Mouse (Mus musculus) heart, adult 2 months (tissue): ENCODE results near the gene Cux2. TPM values are rescaled to one million over a fixed set of nuclear protein-coding genes. Genes with fewer than 3 reads are reported as not detected.

ENCODE experiments used
- DNase-seq, 2 experiments: peaks; one replicate each; pipeline ENCODE4 v3.0.0; 2021
- H3K27ac ChIP-seq: fragments of 200-600 bp; 2 replicates; pipeline ENCODE4 v1.8.1; 2022
- H3K27me3 ChIP-seq: fragments of 200-500 bp; 2 replicates; pipeline ENCODE4 v1.6.1; 2012; ENCODE audit warnings: mild to moderate bottlenecking, low read length, inconsistent platforms, mixed read lengths; ENCODE audit not compliant: control insufficient read depth, insufficient read depth
- H3K36me3 ChIP-seq: fragments of 200-500 bp; 2 replicates; pipeline ENCODE4 v1.6.1; 2012; ENCODE audit warnings: low read length, inconsistent platforms; ENCODE audit not compliant: control insufficient read depth, insufficient read depth
- H3K4me1 ChIP-seq: fragments of 200-500 bp; 2 replicates; pipeline ENCODE4 v1.6.1; 2011; ENCODE audit warnings: low read length; ENCODE audit not compliant: control insufficient read depth, insufficient read depth
- H3K4me3 ChIP-seq: fragments of 200-600 bp; 2 replicates; pipeline ENCODE4 v1.8.1; 2022
- H3K79me2 ChIP-seq: fragments of 200-500 bp; replicated peaks from 2 replicates; pipeline ENCODE4 v1.6.1; 2012; ENCODE audit warnings: mild to moderate bottlenecking, inconsistent platforms, low read length, moderate library complexity, mixed read lengths; ENCODE audit not compliant: control insufficient read depth, insufficient read depth
- H3K9ac ChIP-seq: fragments of 200-500 bp; 2 replicates; pipeline ENCODE4 v1.6.1; 2012; ENCODE audit warnings: low read depth, mild to moderate bottlenecking, control low read depth, inconsistent platforms, low read length, mixed read lengths
- CTCF ChIP-seq: fragments of 200-600 bp; IDR thresholded peaks from 2 replicates; pipeline ENCODE4 v1.8.1; 2022; ENCODE audit warnings: antibody characterized with exemption, mild to moderate bottlenecking, moderate library complexity
- EP300 ChIP-seq: fragments of 200-500 bp; IDR thresholded peaks from 2 replicates; pipeline ENCODE4 v1.6.1; 2011; ENCODE audit warnings: low read depth, low read length, control low read depth; ENCODE audit not compliant: insufficient read depth
- POLR2A ChIP-seq: fragments of 200-500 bp; IDR thresholded peaks from 2 replicates; pipeline ENCODE4 v1.6.1; 2011; ENCODE audit warnings: mild to moderate bottlenecking, low read depth, low read length, control low read depth; ENCODE audit not compliant: insufficient read depth
- WGBS: fragments of 180-500 bp; shearing (Covaris S2); methylation state at CpG from one replicate; pipeline ENCODE4 v1.1.7; 2018; 5-methylcytosine and 5-hydroxymethylcytosine counted together
- intact Hi-C: fragments of 180-260 bp; cut with DNase I; formaldehyde crosslinking; loops from one replicate; pipeline ENCODE4 v1.15.1; 2025
- polyA plus RNA-seq: library from polyadenylated mRNA; depleted of rRNA; stranded (reverse); fragments of >200 nt; gene quantifications from 2 replicates; pipeline ENCODE4 v1.2.3, GENCODE M21; 2012
- total RNA-seq, 2 experiments: library from RNA; stranded (reverse); gene quantifications; 2 replicates each; pipeline ENCODE4 v1.2.3; 2021

Gene Cux2
- total and polyA plus RNA-seq, 3 experiments = 11.4 to 18.4 (median 18.1) TPM

- WGBS = 76% methylated on average over 13 of the region's 13 CpGs
- no peak overlapping the region for H3K27ac ChIP-seq
Observed at GRCm38 (mm10) chr5:122068563-122068962, 18.7 kb upstream of the Cux2 start.

GRCm38 (mm10) chr5:122063204-122063933, 13.5 kb upstream of the Cux2 start:
- no peaks in the 10 kb centered on the region; the same call in 1 of the 2 replicates for H3K4me1 ChIP-seq
- DNase-seq = no peak
- WGBS = 77% methylated on average over 25 of the region's 25 CpGs
- TF ChIP-seq EP300 (no peak), POLR2A (no peak), CTCF (no peak)
- H3K79me2 ChIP-seq = no peaks in the 10 kb centered on the region
- H3K36me3 ChIP-seq = no peaks in the 10 kb centered on the region
- intact Hi-C loops = no loop called here
- no peak overlapping the region for H3K27ac ChIP-seq
- H3K27me3 ChIP-seq = no peaks in the 10 kb centered on the region
- no peak overlapping the region for H3K4me3 ChIP-seq
- no peak overlapping the region for H3K9ac ChIP-seq

More at GRCm38 (mm10) chr5:122068563-122068962, 18.7 kb upstream of the Cux2 start:
- TF ChIP-seq POLR2A (no peak), EP300 (no peak), CTCF (no peak)
- Histone ChIP-seq H3K36me3 (no peaks in the 10 kb centered on the region), H3K4me3 (no peak overlapping the region), H3K27me3 (no peaks in the 10 kb centered on the region), H3K4me1 (peaks cover 6% of the 10 kb centered on the region; the same call in 1 of the 2 replicates), H3K79me2 (no peaks in the 10 kb centered on the region), H3K9ac (no peak overlapping the region)
- intact Hi-C loops = no loop called here
- no peak for DNase-seq

- DNase-seq = no peak
- no peaks in the 10 kb centered on the region; the same call in 1 of the 2 replicates for H3K4me1 ChIP-seq
- H3K4me3 ChIP-seq = no peak overlapping the region
- no peak overlapping the region for H3K27ac ChIP-seq
- WGBS = 7% methylated on average over 12 of the region's 12 CpGs
- no peak for TF ChIP-seq EP300
- TF ChIP-seq POLR2A = no peak
- TF ChIP-seq CTCF = no peak
- no peak overlapping the region for H3K9ac ChIP-seq
- intact Hi-C loops = no loop called here
- H3K79me2 ChIP-seq = no peaks in the 10 kb centered on the region
- H3K36me3 ChIP-seq = no peaks in the 10 kb centered on the region
- no peaks in the 10 kb centered on the region for H3K27me3 ChIP-seq
Observed at GRCm38 (mm10) chr5:122062479-122062878, 12.6 kb upstream of the Cux2 start.

GRCm38 (mm10) chr5:122060767-122061333, 10.9 kb upstream of the Cux2 start:
- H3K79me2 ChIP-seq = no peaks in the 10 kb centered on the region
- H3K27me3 ChIP-seq = no peaks in the 10 kb centered on the region
- DNase-seq = no peak
- H3K9ac ChIP-seq = no peak overlapping the region
- H3K27ac ChIP-seq = no peak overlapping the region
- TF ChIP-seq POLR2A = no peak
- TF ChIP-seq CTCF = no peak
- no peak for TF ChIP-seq EP300
- intact Hi-C loops = no loop called here
- H3K4me1 ChIP-seq = no peaks in the 10 kb centered on the region; the same call in 1 of the 2 replicates
- 42% methylated on average over 11 of the region's 12 CpGs for WGBS
- no peaks in the 10 kb centered on the region for H3K36me3 ChIP-seq
- H3K4me3 ChIP-seq = no peak overlapping the region

- 22% methylated on average over 39 of the region's 39 CpGs for WGBS
Observed at GRCm38 (mm10) chr5:122059060-122060017, 9.4 kb upstream of the Cux2 start.

More at GRCm38 (mm10) chr5:122059060-122060017, 9.4 kb upstream of the Cux2 start:
- intact Hi-C loops = loop anchor here (1.0 to 5.0 kb wide), 2 partner anchors 114 to 167 kb away; no protein-coding TSS in a partner anchor
- H3K4me3 ChIP-seq = peak overlapping the region; percentile 38; the same call in 1 of the 2 replicates
- peak; percentile 53 to 64 for DNase-seq
- no peaks in the 10 kb centered on the region; the same call in 1 of the 2 replicates for H3K4me1 ChIP-seq
- H3K79me2 ChIP-seq = no peaks in the 10 kb centered on the region
- H3K27ac ChIP-seq = peak overlapping the region; percentile 20; the same call in 1 of the 2 replicates
- no peaks in the 10 kb centered on the region for H3K36me3 ChIP-seq
- H3K9ac ChIP-seq = peak overlapping the region; percentile 68
- TF ChIP-seq POLR2A = no peak
- TF ChIP-seq EP300 = no peak
- TF ChIP-seq CTCF = peak; percentile 76
- no peaks in the 10 kb centered on the region for H3K27me3 ChIP-seq
